Mouse (Mus musculus) myocyte (in vitro differentiated cells): ENCODE measurements at regions not wholly inside any gene's neighbourhood (a gene's known extent, or its start where the extent isn't known, plus 50 kb on each side); places are given as distances from the start of the nearest gene placed in this dataset.

Experiments
- E2F4 ChIP-seq: IDR thresholded peaks from one replicate; pipeline ENCODE4 v1.6.1; 2011; ENCODE audit warnings: mild to moderate bottlenecking, control low read depth, moderate library complexity; ENCODE audit not compliant: insufficient read depth
- MAX ChIP-seq: IDR thresholded peaks from one replicate; pipeline ENCODE4 v1.6.1; 2011; ENCODE audit warnings: low read depth, mild to moderate bottlenecking, control low read depth
- MYOD1 ChIP-seq, 3 experiments: IDR thresholded peaks; one replicate each; pipeline ENCODE4 v1.6.1; 2011; ENCODE audit warnings: control low read depth in 2 of 3, low read depth in 2 of 3, mild to moderate bottlenecking in 2 of 3, moderate library complexity in 1 of 3; ENCODE audit not compliant: insufficient read length in 2 of 3, control insufficient read depth in 1 of 3
- MYOG ChIP-seq, 3 experiments: IDR thresholded peaks; one replicate each; pipeline ENCODE4 v1.6.1; 2011; ENCODE audit warnings: control low read depth in 2 of 3, low read depth in 2 of 3, mild to moderate bottlenecking in 2 of 3; ENCODE audit not compliant: insufficient read length in 2 of 3, control insufficient read depth in 1 of 3, insufficient read depth in 1 of 3
- POLR2A ChIP-seq: IDR thresholded peaks from one replicate; pipeline ENCODE4 v1.6.1; 2011; ENCODE audit warnings: low read depth, mild to moderate bottlenecking, control low read depth, moderate library complexity; ENCODE audit not compliant: insufficient read length
- POLR2AphosphoS2 ChIP-seq: IDR thresholded peaks from one replicate; pipeline ENCODE4 v1.6.1; 2011; ENCODE audit warnings: low read depth, control low read depth; ENCODE audit not compliant: insufficient read length
- REST ChIP-seq: IDR thresholded peaks from one replicate; pipeline ENCODE4 v1.6.1; 2011; ENCODE audit warnings: mild to moderate bottlenecking, control low read depth, moderate library complexity; ENCODE audit not compliant: insufficient read depth, insufficient read length
- SRF ChIP-seq: IDR thresholded peaks from one replicate; pipeline ENCODE4 v1.6.1; 2011; ENCODE audit warnings: low read depth; ENCODE audit not compliant: control insufficient read depth, insufficient read length
- USF1 ChIP-seq: IDR thresholded peaks from one replicate; pipeline ENCODE4 v1.6.1; 2011; ENCODE audit warnings: low read depth, mild to moderate bottlenecking, control low read depth, moderate library complexity

DNA sequence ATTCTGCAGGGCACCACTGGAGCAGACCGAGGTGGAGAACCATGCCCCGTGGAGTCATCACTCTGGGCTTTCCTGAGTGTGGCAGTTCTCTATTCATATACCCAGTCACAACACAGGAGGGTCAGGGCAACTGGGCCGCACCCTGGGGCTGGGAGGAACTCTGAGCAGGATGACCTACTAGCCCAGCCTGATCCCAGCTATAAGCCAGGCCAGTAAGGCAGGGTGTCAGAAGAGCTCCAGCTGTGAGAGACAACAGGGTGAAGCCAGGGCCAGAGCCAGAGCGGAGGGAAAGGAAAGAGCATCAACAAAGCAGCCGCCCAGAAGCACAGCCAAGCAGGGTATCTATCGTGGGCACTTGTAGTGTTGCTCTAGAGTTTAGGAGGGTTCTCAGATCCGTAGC lies 81.1 kb upstream of the Hk2 start:
- TF ChIP-seq MAX = no peak
- no peak for TF ChIP-seq E2F4
- TF ChIP-seq MYOD1 (IDR thresholded peaks at IDR 0.05; ENCODE audit: control insufficient read depth in 1 of 3, insufficient read length in 2 of 3, low read depth in 2 of 3) = no peak
- no peak for TF ChIP-seq POLR2A
- TF ChIP-seq POLR2AphosphoS2 = no peak
- no peak for TF ChIP-seq REST
- no peak for TF ChIP-seq USF1
- TF ChIP-seq SRF = no peak
- TF ChIP-seq MYOG (IDR thresholded peaks at IDR 0.05; ENCODE audit: control insufficient read depth in 1 of 3, insufficient read depth in 1 of 3, insufficient read length in 2 of 3, low read depth in 2 of 3) = no peak
